Mouse (Mus musculus) liver, adult 2 months (tissue): ENCODE measurements around the gene Masp2. TPM values are rescaled to one million over a fixed set of nuclear protein-coding genes. Genes with fewer than 3 reads are reported as not detected.

Experiments used
- DNase-seq: peaks from one replicate; pipeline ENCODE4 v3.0.0-alpha.2; 2011; ENCODE audit warnings: low read depth, low spot score; ENCODE audit errors: extremely low read depth
- H3K27ac ChIP-seq: fragments of 200-500 bp; replicated peaks from 2 replicates; pipeline ENCODE4 v1.5.1; 2012; ENCODE audit warnings: low read depth, mild to moderate bottlenecking, control low read depth, inconsistent platforms, low read length; ENCODE audit not compliant: insufficient read depth
- H3K27me3 ChIP-seq: fragments of 200-500 bp; 2 replicates; pipeline ENCODE4 v1.6.1; 2012; ENCODE audit warnings: mild to moderate bottlenecking, moderate library complexity, low read length, inconsistent platforms; ENCODE audit not compliant: control insufficient read depth, insufficient read depth
- H3K36me3 ChIP-seq: fragments of 200-500 bp; 2 replicates; pipeline ENCODE4 v1.6.1; 2012; ENCODE audit warnings: low read length, inconsistent platforms; ENCODE audit not compliant: control insufficient read depth, insufficient read depth
- H3K4me1 ChIP-seq: fragments of 200-500 bp; 2 replicates; pipeline ENCODE4 v1.6.1; 2011; ENCODE audit warnings: low read length; ENCODE audit not compliant: control insufficient read depth, insufficient read depth
- H3K4me3 ChIP-seq: fragments of 200-500 bp; 2 replicates; pipeline ENCODE4 v1.5.1; 2011; ENCODE audit warnings: low read depth, mild to moderate bottlenecking, control low read depth, low read length, moderate library complexity; ENCODE audit not compliant: insufficient read depth
- H3K79me2 ChIP-seq: fragments of 200-500 bp; 2 replicates; pipeline ENCODE4 v1.6.1; 2012; ENCODE audit warnings: inconsistent platforms, mild to moderate bottlenecking, low read length, moderate library complexity; ENCODE audit not compliant: control insufficient read depth, insufficient read depth
- H3K9ac ChIP-seq: fragments of 200-500 bp; 2 replicates; pipeline ENCODE4 v1.6.1; 2012; ENCODE audit warnings: low read depth, mild to moderate bottlenecking, control low read depth, inconsistent platforms, low read length
- CTCF ChIP-seq: fragments of 200-500 bp; IDR thresholded peaks from 2 replicates; pipeline ENCODE4 v1.5.1; 2011; ENCODE audit warnings: low read depth, low read length, control low read depth
- POLR2A ChIP-seq: fragments of 200-500 bp; IDR thresholded peaks from 2 replicates; pipeline ENCODE4 v1.6.1; 2011; ENCODE audit warnings: low read length, control low read depth; ENCODE audit not compliant: insufficient read depth; ENCODE audit errors: extremely low read depth
- WGBS: fragments of 180-500 bp; shearing (Covaris S2); methylation state at CpG from one replicate; pipeline ENCODE4 v1.1.7; 2018; 5-methylcytosine and 5-hydroxymethylcytosine counted together
- polyA plus RNA-seq: library from polyadenylated mRNA; depleted of rRNA; stranded (reverse); fragments of >200 nt; gene quantifications from 2 replicates; pipeline ENCODE4 v1.2.3, GENCODE M21; 2012
- total RNA-seq: library from RNA; depleted of rRNA; stranded (reverse); fragments of >200 nt; gene quantifications from 2 replicates; pipeline ENCODE4 v1.2.3, GENCODE M21; 2014

Masp2 gene
- total and polyA plus RNA-seq, 2 experiments = 191 to 829 TPM

DNA sequence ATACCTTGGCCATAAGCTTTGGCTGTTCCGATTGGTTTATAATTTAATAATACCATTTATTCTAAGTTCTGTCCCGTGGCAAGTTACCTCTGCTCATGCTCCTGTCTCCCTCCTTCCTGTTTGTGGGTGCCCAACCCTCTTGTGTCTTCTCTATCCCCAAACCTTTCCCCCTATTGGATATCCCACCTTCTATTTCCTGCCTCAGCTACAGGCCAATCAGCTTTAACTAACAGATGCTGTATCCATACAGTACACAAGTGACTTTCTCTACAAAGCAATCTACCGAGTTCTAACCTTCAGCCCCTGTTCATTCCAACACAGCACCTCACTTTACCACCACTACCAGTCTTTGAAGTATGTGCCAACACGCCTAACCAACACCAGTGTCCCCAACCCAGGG, 21.3 kb downstream of the Masp2 start:
- TF ChIP-seq CTCF (no peak), POLR2A (no peak)
- no peak overlapping the region; the same call in 1 of the 2 replicates for H3K27ac ChIP-seq
- 62% methylated on average over 4 of the region's 4 CpGs for WGBS
- no peaks in the 10 kb centered on the region for H3K27me3 ChIP-seq
- H3K36me3 ChIP-seq = peaks cover 48% of the 10 kb centered on the region
- no peak overlapping the region for H3K4me3 ChIP-seq
- peaks cover 30% of the 10 kb centered on the region; the same call in 1 of the 2 replicates for H3K79me2 ChIP-seq
- peaks cover 37% of the 10 kb centered on the region for H3K4me1 ChIP-seq
- DNase-seq = no peak
- no peak overlapping the region for H3K9ac ChIP-seq

- 0 out of 2 replicates have a peak overlapping the region, but pooled peaks have one; percentile 3 for H3K4me3 ChIP-seq
- H3K27me3 ChIP-seq = no peaks in the 10 kb centered on the region
- no peak overlapping the region for H3K27ac ChIP-seq
- peaks cover 34% of the 10 kb centered on the region for H3K36me3 ChIP-seq
- TF ChIP-seq POLR2A (no peak), CTCF (no peak)
- WGBS = 70% methylated on average over 10 of the region's 10 CpGs
- no peak for DNase-seq
- peaks cover 23% of the 10 kb centered on the region; the same call in 1 of the 2 replicates for H3K79me2 ChIP-seq
- peaks cover 27% of the 10 kb centered on the region for H3K4me1 ChIP-seq
- peak overlapping the region; percentile 18; the same call in 1 of the 2 replicates for H3K9ac ChIP-seq
Measured at GRCm38 (mm10) chr4:148625010-148625409, 22.7 kb downstream of the Masp2 start.

- TF ChIP-seq POLR2A (no peak), CTCF (no peak)
- peaks cover 23% of the 10 kb centered on the region; the same call in 1 of the 2 replicates for H3K79me2 ChIP-seq
- no peaks in the 10 kb centered on the region for H3K27me3 ChIP-seq
- H3K9ac ChIP-seq = peak overlapping the region; percentile 97
- peak overlapping the region; percentile 94 for H3K27ac ChIP-seq
- peaks cover 24% of the 10 kb centered on the region for H3K4me1 ChIP-seq
- H3K36me3 ChIP-seq = peaks cover 29% of the 10 kb centered on the region
- H3K4me3 ChIP-seq = peak overlapping the region; percentile 90
- under 1% methylated on average over 57 of the region's 57 CpGs for WGBS
- DNase-seq = peak; percentile 65
Measured at GRCm38 (mm10) chr4:148625756-148626622, 23.6 kb downstream of the Masp2 start.

GRCm38 (mm10) chr4:148626623-148627185, 24.4 kb downstream of the Masp2 start, which contains the start of gene Tardbp:
TSS of gene Tardbp (minus strand) at chr4:148627019.
- Histone ChIP-seq H3K27me3 (no peaks in the 10 kb centered on the region), H3K36me3 (peaks cover 23% of the 10 kb centered on the region), H3K4me3 (peak within 1 kb of the TSS; percentile 90), H3K4me1 (peaks cover 22% of the 10 kb centered on the region), H3K9ac (peak within 1 kb of the TSS; percentile 97), H3K27ac (peak within 1 kb of the TSS; percentile 94), H3K79me2 (peaks cover 23% of the 10 kb centered on the region; the same call in 1 of the 2 replicates)
- WGBS = under 1% methylated on average over 51 of the region's 51 CpGs
- peak; percentile 73 for DNase-seq
- TF ChIP-seq POLR2A (peak; percentile 94), CTCF (no peak)

DNA sequence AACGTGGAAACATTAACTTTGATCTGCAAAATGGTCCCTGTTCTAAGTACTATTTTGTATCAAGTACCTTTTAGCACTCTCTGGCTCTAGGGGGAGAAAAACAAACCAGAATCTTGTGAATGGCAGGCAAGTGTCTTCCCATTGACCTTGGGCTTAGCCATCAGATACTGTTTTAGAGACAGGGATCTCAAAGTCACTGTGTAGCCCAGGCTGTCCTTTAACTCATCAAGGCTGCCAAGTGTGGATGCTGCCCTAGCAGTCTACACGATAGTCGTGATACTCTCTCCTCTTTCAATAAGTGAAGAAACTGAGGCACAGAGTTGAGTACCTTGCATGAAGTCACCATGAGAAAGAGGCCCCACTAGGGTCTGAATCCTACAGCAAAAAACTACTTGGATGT, 24.9 kb downstream of the Masp2 start:
- Histone ChIP-seq H3K27me3 (no peaks in the 10 kb centered on the region), H3K9ac (no peak overlapping the region; the same call in 1 of the 2 replicates), H3K36me3 (peaks cover 18% of the 10 kb centered on the region), H3K27ac (no peak overlapping the region), H3K4me1 (peaks cover 17% of the 10 kb centered on the region), H3K4me3 (peak overlapping the region; percentile 90; the same call in 1 of the 2 replicates), H3K79me2 (peaks cover 23% of the 10 kb centered on the region; the same call in 1 of the 2 replicates)
- TF ChIP-seq CTCF (no peak), POLR2A (no peak)
- WGBS = 64% methylated on average over 3 of the region's 3 CpGs
- DNase-seq = no peak
